Mouse (Mus musculus): ENCODE data around the gene Osgin1. TPM values are rescaled to one million over a fixed set of nuclear protein-coding genes. Genes with fewer than 3 reads are reported as not detected.
A peak's percentile ranks its signal among the peaks of the same experiment; 100 is the strongest.

The Osgin1 gene
- polyA plus RNA-seq, 1 experiment from 2014 or later: 0.45 TPM

DNA sequence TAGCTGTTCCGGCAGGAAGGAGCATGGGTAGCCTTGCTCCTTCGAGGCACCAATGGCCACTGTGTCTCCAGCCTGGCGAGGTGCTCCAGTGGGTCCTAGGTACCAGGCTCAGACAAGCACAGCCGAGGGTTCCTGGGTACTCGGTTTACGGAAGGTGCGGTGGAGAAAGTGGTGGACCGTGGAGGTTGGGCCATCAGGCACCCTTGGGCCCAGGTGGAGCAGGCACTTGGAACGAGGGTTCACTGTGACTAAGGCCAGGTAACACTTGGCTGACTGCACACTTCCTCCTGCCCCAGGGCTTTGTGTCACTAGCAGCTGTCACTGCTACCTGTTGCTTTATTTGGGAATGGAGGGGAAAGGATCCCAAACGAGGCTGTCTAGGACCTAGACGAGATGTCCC lies 3.6 kb downstream of the Osgin1 start:
- Histone ChIP-seq H3K4me1 (ENCODE audit: control insufficient read depth, insufficient read depth, low read length) (no peaks in the 10 kb centered on the region; the same call in 1 of the 2 replicates), H3K4me2 (ENCODE audit: low read length) (no peak overlapping the region), H3K4me3 (ENCODE audit: low read depth, low read length) (no peak overlapping the region), H3K27ac (ENCODE audit: low read length) (no peak overlapping the region), H3K9me3 (replicated peaks; ENCODE audit: control insufficient read depth, low read length, poor library complexity, severe bottlenecking) (no peaks in the 10 kb centered on the region), H3K27me3 (ENCODE audit: control insufficient read depth, insufficient read depth, low read depth, low read length) (no peaks in the 10 kb centered on the region), H3K36me3 (ENCODE audit: control insufficient read depth, insufficient read depth, low read length) (no peaks in the 10 kb centered on the region), H3K9ac (ENCODE audit: low read depth, low read length) (no peak overlapping the region)
- 79% methylated on average over 11 of the region's 11 CpGs for WGBS
- ATAC-seq: no peak

- 88% methylated on average over 6 of the region's 6 CpGs for WGBS
Measured at GRCm38 (mm10) chr8:119438876-119439275, 5.0 kb downstream of the Osgin1 start.

GRCm38 (mm10) chr8:119439424-119439823 lies 5.5 kb downstream of the Osgin1 start:
- Histone ChIP-seq H3K4me3 (ENCODE audit: low read depth, low read length) (no peak overlapping the region), H3K9ac (ENCODE audit: low read depth, low read length) (no peak overlapping the region), H3K4me1 (ENCODE audit: control insufficient read depth, insufficient read depth, low read length) (no peaks in the 10 kb centered on the region; the same call in 1 of the 2 replicates), H3K27me3 (ENCODE audit: control insufficient read depth, insufficient read depth, low read depth, low read length) (no peaks in the 10 kb centered on the region), H3K27ac (ENCODE audit: low read length) (no peak overlapping the region), H3K4me2 (ENCODE audit: low read length) (no peak overlapping the region), H3K9me3 (replicated peaks; ENCODE audit: control insufficient read depth, low read length, poor library complexity, severe bottlenecking) (no peaks in the 10 kb centered on the region), H3K36me3 (ENCODE audit: control insufficient read depth, insufficient read depth, low read length) (no peaks in the 10 kb centered on the region)
- no peak for ATAC-seq
- WGBS: 89% methylated on average over 2 of the region's 2 CpGs

More at GRCm38 (mm10) chr8:119438876-119439275, 5.0 kb downstream of the Osgin1 start:
- Histone ChIP-seq H3K9me3 (replicated peaks; ENCODE audit: control insufficient read depth, low read length, poor library complexity, severe bottlenecking) (no peaks in the 10 kb centered on the region), H3K27me3 (ENCODE audit: control insufficient read depth, insufficient read depth, low read depth, low read length) (no peaks in the 10 kb centered on the region), H3K4me3 (ENCODE audit: low read depth, low read length) (no peak overlapping the region), H3K27ac (ENCODE audit: low read length) (no peak overlapping the region), H3K9ac (ENCODE audit: low read depth, low read length) (no peak overlapping the region), H3K4me1 (ENCODE audit: control insufficient read depth, insufficient read depth, low read length) (no peaks in the 10 kb centered on the region; the same call in 1 of the 2 replicates), H3K36me3 (ENCODE audit: control insufficient read depth, insufficient read depth, low read length) (no peaks in the 10 kb centered on the region), H3K4me2 (ENCODE audit: low read length) (no peak overlapping the region)
- no peak for ATAC-seq

- Histone ChIP-seq H3K4me2 (ENCODE audit: low read length) (no peak overlapping the region), H3K36me3 (ENCODE audit: control insufficient read depth, insufficient read depth, low read length) (no peaks in the 10 kb centered on the region), H3K4me1 (ENCODE audit: control insufficient read depth, insufficient read depth, low read length) (no peaks in the 10 kb centered on the region; the same call in 1 of the 2 replicates), H3K9ac (ENCODE audit: low read depth, low read length) (no peak overlapping the region), H3K27ac (ENCODE audit: low read length) (no peak overlapping the region), H3K27me3 (ENCODE audit: control insufficient read depth, insufficient read depth, low read depth, low read length) (no peaks in the 10 kb centered on the region), H3K9me3 (replicated peaks; ENCODE audit: control insufficient read depth, low read length, poor library complexity, severe bottlenecking) (no peaks in the 10 kb centered on the region), H3K4me3 (ENCODE audit: low read depth, low read length) (no peak overlapping the region)
- WGBS: 46% methylated on average over 7 of the region's 7 CpGs
- ATAC-seq: no peak
Measured at GRCm38 (mm10) chr8:119439893-119440249, 5.9 kb downstream of the Osgin1 start.

- Histone ChIP-seq H3K27me3 (ENCODE audit: control insufficient read depth, insufficient read depth, low read depth, low read length) (no peaks in the 10 kb centered on the region), H3K4me2 (ENCODE audit: low read length) (no peak overlapping the region), H3K4me1 (ENCODE audit: control insufficient read depth, insufficient read depth, low read length) (no peaks in the 10 kb centered on the region; the same call in 1 of the 2 replicates), H3K9ac (ENCODE audit: low read depth, low read length) (no peak overlapping the region), H3K36me3 (ENCODE audit: control insufficient read depth, insufficient read depth, low read length) (no peaks in the 10 kb centered on the region), H3K27ac (ENCODE audit: low read length) (no peak overlapping the region), H3K4me3 (ENCODE audit: low read depth, low read length) (no peak overlapping the region), H3K9me3 (replicated peaks; ENCODE audit: control insufficient read depth, low read length, poor library complexity, severe bottlenecking) (no peaks in the 10 kb centered on the region)
- WGBS: 14% methylated on average over 16 of the region's 16 CpGs
- no peak for ATAC-seq
Measured at GRCm38 (mm10) chr8:119440250-119440951, 6.5 kb downstream of the Osgin1 start.

DNA sequence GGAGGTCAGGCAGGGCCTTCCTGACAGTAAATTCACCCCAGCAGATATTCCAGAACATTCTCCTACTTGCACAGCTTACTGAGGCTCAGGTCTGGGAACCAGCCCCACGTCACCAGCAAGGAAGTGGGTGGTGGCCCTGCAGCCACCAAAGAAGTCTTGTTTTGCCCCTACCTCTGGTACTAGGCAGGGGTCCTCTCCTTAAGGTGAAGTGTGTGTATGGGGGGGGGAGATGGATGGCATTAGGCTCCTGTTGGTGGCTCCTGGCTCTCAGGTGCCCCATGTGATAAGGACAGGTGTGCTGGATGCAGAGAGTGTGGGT lies 7.0 kb downstream of the Osgin1 start:
- WGBS: 71% methylated on average over 1 of the region's 1 CpGs
- no peak for ATAC-seq
- H3K4me3 ChIP-seq (ENCODE audit: low read depth, low read length): no peak overlapping the region
- H3K36me3 ChIP-seq (ENCODE audit: control insufficient read depth, insufficient read depth, low read length): no peaks in the 10 kb centered on the region
- no peaks in the 10 kb centered on the region; the same call in 1 of the 2 replicates for H3K4me1 ChIP-seq (ENCODE audit: control insufficient read depth, insufficient read depth, low read length)
- H3K9ac ChIP-seq (ENCODE audit: low read depth, low read length): no peak overlapping the region
- no peaks in the 10 kb centered on the region for H3K27me3 ChIP-seq (ENCODE audit: control insufficient read depth, insufficient read depth, low read depth, low read length)
- H3K4me2 ChIP-seq (ENCODE audit: low read length): no peak overlapping the region
- no peak overlapping the region for H3K27ac ChIP-seq (ENCODE audit: low read length)
- no peaks in the 10 kb centered on the region for H3K9me3 ChIP-seq (replicated peaks; ENCODE audit: control insufficient read depth, low read length, poor library complexity, severe bottlenecking)

GRCm38 (mm10) chr8:119442013-119442412 lies 8.1 kb downstream of the Osgin1 start:
- Histone ChIP-seq H3K36me3 (ENCODE audit: control insufficient read depth, insufficient read depth, low read length) (no peaks in the 10 kb centered on the region), H3K4me1 (ENCODE audit: control insufficient read depth, insufficient read depth, low read length) (peaks cover 3% of the 10 kb centered on the region; the same call in 1 of the 2 replicates), H3K9ac (ENCODE audit: low read depth, low read length) (no peak overlapping the region), H3K4me2 (ENCODE audit: low read length) (no peak overlapping the region), H3K27me3 (ENCODE audit: control insufficient read depth, insufficient read depth, low read depth, low read length) (no peaks in the 10 kb centered on the region), H3K4me3 (ENCODE audit: low read depth, low read length) (no peak overlapping the region), H3K27ac (ENCODE audit: low read length) (no peak overlapping the region), H3K9me3 (replicated peaks; ENCODE audit: control insufficient read depth, low read length, poor library complexity, severe bottlenecking) (no peaks in the 10 kb centered on the region)
- 70% methylated on average over 5 of the region's 5 CpGs for WGBS
- ATAC-seq: no peak

- Histone ChIP-seq H3K36me3 (ENCODE audit: control insufficient read depth, insufficient read depth, low read length) (no peaks in the 10 kb centered on the region), H3K4me1 (ENCODE audit: control insufficient read depth, insufficient read depth, low read length) (peaks cover 3% of the 10 kb centered on the region; the same call in 1 of the 2 replicates), H3K27me3 (ENCODE audit: control insufficient read depth, insufficient read depth, low read depth, low read length) (no peaks in the 10 kb centered on the region), H3K4me3 (ENCODE audit: low read depth, low read length) (no peak overlapping the region), H3K9me3 (replicated peaks; ENCODE audit: control insufficient read depth, low read length, poor library complexity, severe bottlenecking) (no peaks in the 10 kb centered on the region), H3K9ac (ENCODE audit: low read depth, low read length) (no peak overlapping the region), H3K4me2 (ENCODE audit: low read length) (no peak overlapping the region), H3K27ac (ENCODE audit: low read length) (no peak overlapping the region)
- WGBS: 94% methylated on average over 8 of the region's 8 CpGs
- ATAC-seq: no peak
Measured at GRCm38 (mm10) chr8:119442970-119443369, 9.0 kb downstream of the Osgin1 start.

DNA sequence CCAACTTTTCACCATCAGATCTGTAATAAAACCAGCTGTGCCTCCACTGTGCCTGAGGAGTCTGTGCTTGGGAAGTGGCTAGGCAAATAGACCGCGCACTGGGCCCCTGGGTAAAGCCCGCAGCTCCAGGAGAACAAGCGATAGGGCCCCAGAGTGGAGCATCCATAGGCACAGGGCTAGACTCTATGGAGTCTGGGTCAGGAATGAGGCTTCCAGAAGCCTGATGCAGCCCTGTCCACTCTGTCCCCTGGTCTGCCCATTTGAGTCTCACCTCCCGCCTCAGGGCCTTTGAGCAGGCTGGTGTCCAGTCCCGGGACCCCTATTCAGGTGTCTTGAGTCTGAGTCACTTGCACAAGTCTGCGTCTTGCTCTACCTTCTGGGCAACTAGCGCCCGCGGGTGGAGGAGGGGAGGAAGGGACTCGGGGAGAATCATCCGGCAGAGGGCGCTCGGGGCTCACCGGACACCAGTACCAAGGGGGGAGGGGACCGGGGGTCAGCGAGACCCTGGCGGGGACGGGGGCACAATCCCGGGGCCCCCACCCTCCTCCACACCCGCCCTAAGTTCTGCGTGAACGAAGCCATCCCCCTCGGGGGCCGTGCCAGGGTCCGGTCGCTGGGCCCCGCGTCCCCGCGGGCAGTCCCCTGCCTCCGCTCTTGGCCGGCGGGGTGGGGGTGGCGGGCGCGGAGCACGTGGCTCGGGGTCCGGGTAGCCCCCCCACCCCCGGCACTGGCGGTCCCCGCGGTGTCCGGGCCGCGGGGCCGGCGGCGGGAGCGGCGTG lies 12.5 kb downstream of the Osgin1 start, which contains the start of gene Necab2:
TSS of gene Necab2 (plus strand) at position 509 of the 779 bp plus-strand sequence.
- H3K9me3 ChIP-seq (replicated peaks; ENCODE audit: control insufficient read depth, low read length, poor library complexity, severe bottlenecking): no peaks in the 10 kb centered on the region
- no peaks in the 10 kb centered on the region for H3K36me3 ChIP-seq (ENCODE audit: control insufficient read depth, insufficient read depth, low read length)
- ATAC-seq: peak; percentile 58
- H3K4me2 ChIP-seq (ENCODE audit: low read length): peak within 1 kb of the TSS; percentile 77
- H3K27ac ChIP-seq (ENCODE audit: low read length): no peak within 1 kb of the TSS
- peak within 1 kb of the TSS; percentile 82 for H3K9ac ChIP-seq (ENCODE audit: low read depth, low read length)
- no peaks in the 10 kb centered on the region for H3K27me3 ChIP-seq (ENCODE audit: control insufficient read depth, insufficient read depth, low read depth, low read length)
- peak within 1 kb of the TSS; percentile 67 for H3K4me3 ChIP-seq (ENCODE audit: low read depth, low read length)
- H3K4me1 ChIP-seq (ENCODE audit: control insufficient read depth, insufficient read depth, low read length): peaks cover 5% of the 10 kb centered on the region
- WGBS: 3% methylated on average over 27 of the region's 52 CpGs

Measured in midbrain, embryonic 16.5 days (tissue).